Mouse (Mus musculus) limb, embryonic 13.5 days (tissue): Measurements from ENCODE around the gene Pbx1. TPM values are rescaled to one million over a fixed set of nuclear protein-coding genes. Genes with fewer than 3 reads are reported as not detected.

Source experiments
- ATAC-seq: fragments of 200-750 bp; cut with Nextera tagmentation; 2 replicates; pipeline ENCODE4 v1.8.0; 2017; ENCODE audit warnings: low read depth, moderate number of reproducible peaks, moderate TSS enrichment; ENCODE audit not compliant: low FRiP score
- H3K27ac ChIP-seq: fragments of 300-500 bp; sonication (generic); 2 replicates; pipeline ENCODE4 v1.5.1; 2015; ENCODE audit warnings: inconsistent platforms, mild to moderate bottlenecking, moderate library complexity
- H3K27me3 ChIP-seq: fragments of 300-500 bp; sonication (generic); 2 replicates; pipeline ENCODE4 v1.6.1; 2015; ENCODE audit warnings: mild to moderate bottlenecking, inconsistent platforms
- H3K36me3 ChIP-seq: fragments of 300-500 bp; sonication (generic); 2 replicates; pipeline ENCODE4 v1.6.1; 2015; ENCODE audit warnings: inconsistent platforms, mild to moderate bottlenecking, moderate library complexity
- H3K4me1 ChIP-seq: fragments of 300-500 bp; sonication (generic); 2 replicates; pipeline ENCODE4 v1.6.1; 2015; ENCODE audit warnings: inconsistent platforms
- H3K4me2 ChIP-seq: fragments of 300-500 bp; sonication (generic); replicated peaks from 2 replicates; pipeline ENCODE4 v1.6.1; 2015; ENCODE audit warnings: inconsistent platforms, mild to moderate bottlenecking, moderate library complexity
- H3K4me3 ChIP-seq: fragments of 300-500 bp; sonication (generic); 2 replicates; pipeline ENCODE4 v1.5.1; 2015; ENCODE audit warnings: moderate library complexity, mild to moderate bottlenecking, inconsistent platforms
- H3K9ac ChIP-seq: fragments of 300-500 bp; sonication (generic); 2 replicates; pipeline ENCODE4 v1.6.1; 2015; ENCODE audit warnings: mild to moderate bottlenecking, inconsistent platforms
- H3K9me3 ChIP-seq: fragments of 300-500 bp; sonication (generic); 2 replicates; pipeline ENCODE4 v1.6.1; 2016; ENCODE audit warnings: inconsistent platforms
- WGBS: fragments of 180-500 bp; shearing (Covaris S2); methylation state at CpG from one replicate; pipeline ENCODE4 v1.1.7; 2015; 5-methylcytosine and 5-hydroxymethylcytosine counted together
- polyA plus RNA-seq: library from polyadenylated mRNA; unstranded; fragments of >200 nt; fragmentation: Nextera tagmentation; extraction: Ambion mirVana; gene quantifications from 2 replicates; pipeline ENCODE4 v1.2.1, GENCODE M21; 2015

Pbx1 gene
- polyA plus RNA-seq, 1 experiment from 2014 or later, result 31.6 TPM

DNA sequence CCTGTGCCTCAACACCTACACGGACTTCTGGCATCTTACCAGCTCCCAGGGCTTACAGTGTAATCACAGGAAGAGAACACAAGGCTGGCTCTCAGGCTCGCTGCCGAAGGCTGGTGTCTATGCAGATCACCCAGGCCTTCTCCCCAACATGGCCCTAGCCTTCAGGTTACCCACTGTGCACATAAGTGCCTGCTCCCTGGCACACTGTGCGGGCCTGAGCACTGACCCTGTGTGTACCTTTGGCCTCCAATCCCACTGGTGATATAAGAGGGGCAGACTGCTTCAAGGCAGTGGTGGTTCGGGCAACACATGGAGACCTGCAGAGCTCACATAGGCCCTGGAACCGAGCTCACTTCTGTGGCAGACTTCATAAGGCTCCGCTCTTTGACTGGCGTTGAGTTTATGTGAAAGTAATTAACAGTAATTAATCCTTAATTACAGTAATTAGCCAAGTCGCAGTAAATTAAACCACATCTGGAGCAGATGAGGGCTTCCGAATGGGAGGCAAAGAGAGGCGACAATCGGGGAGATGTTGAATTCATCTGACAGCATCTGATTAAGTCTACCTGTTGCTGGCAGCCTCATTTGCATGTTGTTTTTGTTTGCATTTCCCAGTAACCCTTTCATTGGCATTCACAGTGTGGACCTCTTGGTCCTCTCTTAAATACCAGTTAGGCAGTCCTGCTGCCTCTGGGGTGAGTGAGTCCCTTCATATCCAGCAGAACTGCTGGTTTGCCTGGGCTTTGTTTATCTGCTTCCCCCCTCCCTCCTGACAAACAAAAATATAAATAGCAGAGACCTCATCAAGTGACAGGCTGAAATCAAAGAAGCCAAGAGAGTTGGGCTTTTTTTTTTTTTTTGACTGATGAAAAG is 163.1 kb downstream of the Pbx1 start:
- Histone ChIP-seq H3K4me1 (peaks cover 15% of the 10 kb centered on the region), H3K4me3 (no peak overlapping the region), H3K36me3 (no peaks in the 10 kb centered on the region), H3K27ac (no peak overlapping the region), H3K4me2 (no peak overlapping the region), H3K9ac (no peak overlapping the region), H3K9me3 (no peaks in the 10 kb centered on the region), H3K27me3 (0 out of 2 replicates have a peak, but pooled peaks cover 3% of the 10 kb centered on the region)
- WGBS, result 53% methylated on average over 12 of the region's 12 CpGs
- no peak for ATAC-seq

DNA sequence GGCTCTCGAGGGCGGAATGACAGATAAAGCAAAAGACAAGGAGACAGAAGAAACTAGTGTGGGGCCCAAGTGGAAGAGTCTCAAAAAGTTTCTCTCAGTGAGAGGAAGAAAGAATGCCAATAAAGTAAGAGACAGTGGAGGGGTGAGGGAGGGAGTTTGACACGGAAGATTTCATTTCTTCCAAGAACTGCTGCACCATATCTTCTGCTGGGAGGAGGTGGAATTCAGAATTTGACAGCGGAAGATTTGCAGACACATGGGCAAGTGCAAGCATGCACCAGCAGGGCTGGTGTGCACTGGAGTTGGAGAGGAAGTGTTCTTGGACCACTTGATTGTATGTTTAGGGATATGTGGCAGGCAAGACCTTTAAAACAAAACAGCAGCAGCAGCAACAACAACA is 163.8 kb downstream of the Pbx1 start:
- no peaks in the 10 kb centered on the region for H3K9me3 ChIP-seq
- H3K4me2 ChIP-seq, result no peak overlapping the region
- H3K36me3 ChIP-seq, result no peaks in the 10 kb centered on the region
- ATAC-seq, result no peak
- H3K9ac ChIP-seq, result no peak overlapping the region
- 87% methylated on average over 4 of the region's 4 CpGs for WGBS
- 0 out of 2 replicates have a peak, but pooled peaks cover 3% of the 10 kb centered on the region for H3K27me3 ChIP-seq
- H3K4me1 ChIP-seq, result peaks cover 15% of the 10 kb centered on the region
- no peak overlapping the region for H3K4me3 ChIP-seq
- H3K27ac ChIP-seq, result no peak overlapping the region

- WGBS, result 75% methylated on average over 12 of the region's 12 CpGs
- H3K27me3 ChIP-seq, result 0 out of 2 replicates have a peak, but pooled peaks cover 3% of the 10 kb centered on the region
- no peak overlapping the region for H3K4me2 ChIP-seq
- H3K9me3 ChIP-seq, result no peaks in the 10 kb centered on the region
- peaks cover 15% of the 10 kb centered on the region for H3K4me1 ChIP-seq
- ATAC-seq, result no peak; the same call in 1 of the 2 replicates
- no peak overlapping the region for H3K4me3 ChIP-seq
- H3K27ac ChIP-seq, result no peak overlapping the region
- H3K9ac ChIP-seq, result no peak overlapping the region
- H3K36me3 ChIP-seq, result no peaks in the 10 kb centered on the region
Measured at GRCm38 (mm10) chr1:168265594-168266390, 166.3 kb downstream of the Pbx1 start.

- no peak overlapping the region for H3K9ac ChIP-seq
- H3K4me1 ChIP-seq, result peaks cover 15% of the 10 kb centered on the region
- ATAC-seq, result no peak
- H3K4me2 ChIP-seq, result no peak overlapping the region
- no peak overlapping the region for H3K27ac ChIP-seq
- H3K27me3 ChIP-seq, result 0 out of 2 replicates have a peak, but pooled peaks cover 3% of the 10 kb centered on the region
- no peak overlapping the region for H3K4me3 ChIP-seq
- no peaks in the 10 kb centered on the region for H3K36me3 ChIP-seq
- no peaks in the 10 kb centered on the region for H3K9me3 ChIP-seq
- 78% methylated on average over 5 of the region's 5 CpGs for WGBS
Measured at GRCm38 (mm10) chr1:168265090-168265489, 167.0 kb downstream of the Pbx1 start.

DNA sequence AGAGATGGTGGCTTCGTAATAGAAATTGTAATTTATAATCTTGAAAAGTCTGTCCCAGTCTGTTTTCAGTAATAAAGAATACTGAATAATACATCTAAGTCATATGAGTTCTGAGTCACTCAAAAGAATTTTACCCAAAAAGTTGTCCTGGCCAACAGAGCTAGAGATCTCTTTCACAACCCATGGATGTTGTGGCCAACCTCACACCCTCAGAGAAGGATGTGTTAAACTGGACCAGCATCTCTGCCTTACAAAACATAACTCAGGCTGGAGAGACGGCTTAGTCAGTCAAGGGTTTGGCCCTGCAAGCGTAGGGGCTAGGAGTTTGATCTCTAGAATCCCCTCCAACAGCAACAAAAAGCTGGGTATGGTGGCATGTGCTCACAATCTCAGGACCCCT is 171.7 kb downstream of the Pbx1 start:
- 81% methylated on average over 3 of the region's 3 CpGs for WGBS
- ATAC-seq, result no peak
- Histone ChIP-seq H3K4me1 (no peaks in the 10 kb centered on the region), H3K9me3 (no peaks in the 10 kb centered on the region), H3K9ac (no peak overlapping the region), H3K36me3 (no peaks in the 10 kb centered on the region), H3K4me3 (no peak overlapping the region), H3K27ac (no peak overlapping the region), H3K4me2 (no peak overlapping the region), H3K27me3 (no peaks in the 10 kb centered on the region)

DNA sequence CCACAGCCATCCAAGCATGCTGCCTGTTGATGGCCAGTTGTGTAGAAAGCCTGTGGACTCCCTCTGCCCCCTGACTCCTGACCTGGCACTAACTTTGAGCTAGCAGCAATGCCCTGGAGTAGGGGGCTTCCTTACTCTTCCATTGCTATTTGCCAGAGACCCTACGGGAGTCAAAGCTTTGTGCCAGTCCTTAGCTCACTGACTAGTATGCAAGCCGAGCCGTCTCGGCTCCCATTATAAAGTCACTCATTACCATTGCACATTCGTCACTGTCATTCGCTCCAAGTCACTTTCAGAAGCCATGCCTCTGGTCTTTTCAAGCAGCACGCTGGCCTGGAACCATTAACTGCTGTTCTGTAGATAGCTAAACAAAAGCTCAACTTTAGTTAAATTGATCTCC is 173.2 kb downstream of the Pbx1 start:
- Histone ChIP-seq H3K9ac (no peak overlapping the region), H3K4me2 (no peak overlapping the region), H3K9me3 (no peaks in the 10 kb centered on the region), H3K4me3 (no peak overlapping the region), H3K27ac (no peak overlapping the region), H3K36me3 (no peaks in the 10 kb centered on the region), H3K4me1 (no peaks in the 10 kb centered on the region), H3K27me3 (no peaks in the 10 kb centered on the region)
- ATAC-seq, result no peak
- 59% methylated on average over 7 of the region's 7 CpGs for WGBS

- 82% methylated on average over 9 of the region's 9 CpGs for WGBS
- Histone ChIP-seq H3K36me3 (no peaks in the 10 kb centered on the region), H3K4me2 (no peak overlapping the region), H3K9ac (no peak overlapping the region), H3K9me3 (no peaks in the 10 kb centered on the region), H3K27ac (no peak overlapping the region), H3K27me3 (no peaks in the 10 kb centered on the region), H3K4me1 (0 out of 2 replicates have a peak, but pooled peaks cover 2% of the 10 kb centered on the region), H3K4me3 (no peak overlapping the region)
- ATAC-seq, result no peak
Measured at GRCm38 (mm10) chr1:168255347-168255908, 176.6 kb downstream of the Pbx1 start.

DNA sequence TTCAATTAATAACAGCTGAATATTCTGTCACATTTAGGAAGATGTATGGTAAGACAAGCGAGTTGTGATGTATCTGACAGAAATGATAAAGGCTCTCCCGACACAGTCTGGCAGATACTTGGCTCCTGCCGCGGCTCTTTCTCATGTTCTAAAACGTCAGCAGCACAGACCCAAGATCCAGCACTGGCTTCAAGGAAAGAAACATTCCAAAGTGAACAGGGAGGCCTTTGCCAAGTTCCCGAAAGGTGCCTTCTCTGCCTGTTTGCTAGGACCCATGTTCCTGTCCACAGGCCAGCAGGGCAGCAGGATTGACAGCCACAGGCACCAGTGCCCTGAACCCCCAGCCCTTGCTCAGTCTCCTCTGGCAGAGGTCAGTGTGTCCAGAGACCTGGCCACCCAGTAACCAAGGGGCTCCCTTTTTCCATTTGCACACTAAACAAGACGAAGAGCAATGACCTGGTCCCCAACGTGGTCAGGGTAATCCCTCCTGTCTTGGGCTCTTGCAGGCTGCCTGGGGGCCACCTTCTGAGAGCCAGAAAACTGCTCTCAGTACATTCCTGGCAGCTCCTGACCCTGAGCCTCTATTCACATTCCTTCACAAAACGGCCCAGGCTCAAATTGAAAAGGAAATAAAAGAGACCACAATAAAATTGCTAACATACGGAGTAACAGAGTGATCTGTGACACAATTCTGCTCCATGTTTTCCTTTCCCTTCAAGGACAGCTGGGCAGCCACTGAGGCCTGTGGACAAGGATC is 184.9 kb downstream of the Pbx1 start:
- peak; percentile 49; the same call in 1 of the 2 replicates for ATAC-seq
- H3K9ac ChIP-seq, result no peak overlapping the region
- H3K9me3 ChIP-seq, result no peaks in the 10 kb centered on the region
- peaks cover 52% of the 10 kb centered on the region for H3K4me1 ChIP-seq
- 32% methylated on average over 10 of the region's 10 CpGs for WGBS
- H3K4me3 ChIP-seq, result no peak overlapping the region
- H3K4me2 ChIP-seq, result peak overlapping the region; percentile 25
- peak overlapping the region; percentile 67; the same call in 1 of the 2 replicates for H3K27ac ChIP-seq
- H3K27me3 ChIP-seq, result no peaks in the 10 kb centered on the region
- H3K36me3 ChIP-seq, result no peaks in the 10 kb centered on the region

GRCm38 (mm10) chr1:168245539-168245938 is 186.5 kb downstream of the Pbx1 start:
- ATAC-seq, result 0 out of 2 replicates have a peak, but pooled peaks have one; percentile 13
- Histone ChIP-seq H3K4me1 (peaks cover 66% of the 10 kb centered on the region), H3K27me3 (no peaks in the 10 kb centered on the region), H3K27ac (no peak overlapping the region), H3K9me3 (no peaks in the 10 kb centered on the region), H3K4me3 (no peak overlapping the region), H3K4me2 (peak overlapping the region; percentile 21), H3K36me3 (no peaks in the 10 kb centered on the region), H3K9ac (no peak overlapping the region)
- WGBS, result 32% methylated on average over 5 of the region's 5 CpGs

DNA sequence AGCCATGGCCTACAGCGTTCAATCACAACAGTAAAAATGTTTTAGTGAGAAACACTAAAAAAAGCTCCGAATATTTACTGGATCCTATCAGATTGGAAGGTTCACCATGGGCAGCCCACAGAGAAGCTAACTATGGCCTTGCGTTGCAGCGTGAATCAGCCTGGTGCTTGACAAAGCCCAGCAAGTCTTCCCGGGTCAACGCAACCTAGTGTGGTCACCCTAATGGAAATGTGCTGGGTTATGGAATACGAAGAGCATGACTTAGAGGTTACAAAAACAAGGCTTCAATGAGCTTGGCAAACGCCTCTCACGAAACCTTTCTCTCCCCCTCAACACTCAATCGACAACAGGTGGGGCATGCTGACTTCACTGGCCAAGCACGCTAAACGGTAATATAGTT is 188.3 kb downstream of the Pbx1 start:
- no peak for ATAC-seq
- Histone ChIP-seq H3K4me1 (peaks cover 68% of the 10 kb centered on the region), H3K36me3 (no peaks in the 10 kb centered on the region), H3K27me3 (no peaks in the 10 kb centered on the region), H3K9me3 (no peaks in the 10 kb centered on the region), H3K4me3 (no peak overlapping the region), H3K27ac (no peak overlapping the region), H3K9ac (no peak overlapping the region), H3K4me2 (no peak overlapping the region)
- 75% methylated on average over 12 of the region's 12 CpGs for whole genome bisulfite sequencing

GRCm38 (mm10) chr1:168243068-168243467 is 189.0 kb downstream of the Pbx1 start:
- H3K4me1 ChIP-seq, result peaks cover 68% of the 10 kb centered on the region
- ATAC-seq, result no peak

More at GRCm38 (mm10) chr1:168243068-168243467, 189.0 kb downstream of the Pbx1 start:
- Histone ChIP-seq H3K4me3 (no peak overlapping the region), H3K9me3 (no peaks in the 10 kb centered on the region), H3K27ac (no peak overlapping the region), H3K27me3 (no peaks in the 10 kb centered on the region), H3K9ac (no peak overlapping the region), H3K4me2 (no peak overlapping the region), H3K36me3 (no peaks in the 10 kb centered on the region)
- WGBS, result 67% methylated on average over 7 of the region's 7 CpGs
